Mouse (Mus musculus): ENCODE measurements around the gene Mical3. TPM values are rescaled to one million over a fixed set of nuclear protein-coding genes. Genes with fewer than 3 reads are reported as not detected.

Mical3 gene
- total RNA-seq, 1 experiment from 2014 or later = 24.3 TPM

DNA sequence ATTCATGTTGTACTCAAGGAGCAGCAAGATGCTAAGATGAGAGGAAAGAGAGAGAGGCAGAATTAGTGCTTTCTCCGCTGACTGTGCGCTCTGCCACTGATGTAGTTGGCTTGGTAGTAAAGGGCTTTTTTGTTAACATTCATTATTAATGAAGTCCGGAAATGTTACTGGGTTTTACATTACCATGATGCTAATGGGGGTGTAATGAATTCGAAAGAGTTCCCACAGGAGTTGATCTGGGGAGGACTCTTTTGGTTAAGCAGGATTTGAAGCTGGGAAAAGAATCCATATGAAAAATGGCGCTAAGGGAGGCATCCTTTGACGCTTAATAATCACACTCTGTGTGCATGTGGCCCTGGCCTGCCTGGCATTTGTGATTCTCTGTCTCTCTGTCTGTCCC is 246.4 kb downstream of the Mical3 start:
- no peak for ATAC-seq (replicated peaks; ENCODE audit: low read depth, poor library complexity, severe bottlenecking)

Other genes starting within 250 kb of the Mical3 start
- gene Bid, start 214.1 kb downstream of the Mical3 start, total RNA-seq (2017) = 28.1 and 29.7 TPM in 2 replicates
- 5.6 and 6.3 TPM in 2 replicates for gene Pex26, start 52.7 kb upstream of the Mical3 start, total RNA-seq (2017)
- gene Tuba8, start 79.7 kb upstream of the Mical3 start, total RNA-seq (2017) = 34.6 and 40.7 TPM in 2 replicates
- gene Usp18, start 114.9 kb upstream of the Mical3 start, total RNA-seq (2017) = 2.6 and 9.0 TPM in 2 replicates
- gene Slc6a13, start 169.2 kb upstream of the Mical3 start, total RNA-seq (2017) = 3.0 and 3.2 TPM in 2 replicates
- gene Slc6a12, start 212.1 kb upstream of the Mical3 start, total RNA-seq (2017) = 0.10 TPM in 1 of 2 replicates, not detected in the other